Mouse (Mus musculus) stomach, postnatal 0 days (tissue): ENCODE measurements at regions not wholly inside any gene's neighbourhood (a gene's known extent, or its start where the extent isn't known, plus 50 kb on each side); places are given as distances from the start of the nearest gene placed in this dataset.

ENCODE experiments used
- CTCF ChIP-seq: IDR thresholded peaks from 2 replicates; pipeline ENCODE4 v1.5.1; 2016; ENCODE audit warnings: antibody characterized with exemption, low read depth, mild to moderate bottlenecking, moderate library complexity
- EP300 ChIP-seq: optimal IDR thresholded peaks from 2 replicates; pipeline ENCODE3; 2016; ENCODE audit warnings: antibody characterized with exemption

- TF ChIP-seq CTCF (peak; percentile 80), EP300 (no peak)
These were observed 98.0 kb upstream of the Trabd2b start for GRCm38 (mm10) chr4:114308518-114308917.
